Mouse (Mus musculus): ENCODE data around the gene Haus4. TPM values are rescaled to one million over a fixed set of nuclear protein-coding genes. Genes with fewer than 3 reads are reported as not detected.

The Haus4 gene
- polyA plus RNA-seq, 1 experiment from 2014 or later: 12.9 TPM

Other genes starting within 250 kb of the Haus4 start
- 51.8 and 53.1 TPM in 2 replicates for gene Oxa1l, start 193.8 kb downstream of the Haus4 start, polyA plus RNA-seq (2015; fragmentation: Nextera tagmentation; extraction: Ambion mirVana)
- 4.3 and 4.9 TPM in 2 replicates for gene Slc7a7, start 136.8 kb downstream of the Haus4 start, polyA plus RNA-seq (2015; fragmentation: Nextera tagmentation; extraction: Ambion mirVana)
- gene Mrpl52, start 127.7 kb downstream of the Haus4 start, polyA plus RNA-seq (2015; fragmentation: Nextera tagmentation; extraction: Ambion mirVana): 247 and 252 TPM in 2 replicates
- 43.5 and 43.9 TPM in 2 replicates for gene Mmp14, start 123.0 kb downstream of the Haus4 start, polyA plus RNA-seq (2015; fragmentation: Nextera tagmentation; extraction: Ambion mirVana)
- 26.9 and 28.2 TPM in 2 replicates for gene Lrp10, start 90.5 kb downstream of the Haus4 start, polyA plus RNA-seq (2015; fragmentation: Nextera tagmentation; extraction: Ambion mirVana)
- 46.0 and 48.9 TPM in 2 replicates for gene Rem2, start 78.5 kb downstream of the Haus4 start, polyA plus RNA-seq (2015; fragmentation: Nextera tagmentation; extraction: Ambion mirVana)
- gene Prmt5, start 37.1 kb downstream of the Haus4 start, polyA plus RNA-seq (2015; fragmentation: Nextera tagmentation; extraction: Ambion mirVana): 105 and 106 TPM in 2 replicates
- gene Ajuba, start 22.9 kb upstream of the Haus4 start, polyA plus RNA-seq (2015; fragmentation: Nextera tagmentation; extraction: Ambion mirVana): 4.6 and 5.5 TPM in 2 replicates
- gene 4931414P19Rik, start 51.4 kb upstream of the Haus4 start, polyA plus RNA-seq (2015; fragmentation: Nextera tagmentation; extraction: Ambion mirVana): 5.2 and 5.6 TPM in 2 replicates
- gene Psmb5, start 63.4 kb upstream of the Haus4 start, polyA plus RNA-seq (2015; fragmentation: Nextera tagmentation; extraction: Ambion mirVana): 412 and 432 TPM in 2 replicates
- gene Psmb11, start 66.8 kb upstream of the Haus4 start, polyA plus RNA-seq (2015; fragmentation: Nextera tagmentation; extraction: Ambion mirVana): 0.06 TPM in 1 of 2 replicates, not detected in the other
- not detected in 2 replicates for gene Gm17606, start 86.3 kb upstream of the Haus4 start, polyA plus RNA-seq (2015; fragmentation: Nextera tagmentation; extraction: Ambion mirVana)
- 9.6 and 11.2 TPM in 2 replicates for gene Cdh24, start 86.7 kb upstream of the Haus4 start, polyA plus RNA-seq (2015; fragmentation: Nextera tagmentation; extraction: Ambion mirVana)
- gene 1700123O20Rik, start 131.6 kb upstream of the Haus4 start, polyA plus RNA-seq (2015; fragmentation: Nextera tagmentation; extraction: Ambion mirVana): 58.9 and 63.9 TPM in 2 replicates
- gene Acin1, start 132.3 kb upstream of the Haus4 start, polyA plus RNA-seq (2015; fragmentation: Nextera tagmentation; extraction: Ambion mirVana): 108 and 123 TPM in 2 replicates
- 0.15 and 0.29 TPM in 2 replicates for gene Gm29776, start 144.2 kb upstream of the Haus4 start, polyA plus RNA-seq (2015; fragmentation: Nextera tagmentation; extraction: Ambion mirVana)
- gene Cebpe, start 157.6 kb upstream of the Haus4 start, polyA plus RNA-seq (2015; fragmentation: Nextera tagmentation; extraction: Ambion mirVana): not detected in 2 replicates
- gene Slc7a8, start 227.3 kb upstream of the Haus4 start, polyA plus RNA-seq (2015; fragmentation: Nextera tagmentation; extraction: Ambion mirVana): 8.8 and 12.0 TPM in 2 replicates